Mouse (Mus musculus) lung, postnatal 14 days (tissue): ENCODE measurements at regions not wholly inside any gene's neighbourhood (a gene's known extent, or its start where the extent isn't known, plus 50 kb on each side); places are given as distances from the start of the nearest gene placed in this dataset.
A peak's percentile ranks its signal among the peaks of the same experiment; 100 is the strongest.

Experiments used
- DNase-seq: peaks from one replicate; pipeline ENCODE4 v3.0.0; 2021

GRCm38 (mm10) chr7:34587239-34587638, 69.3 kb downstream of the Kctd15 start:
- DNase-seq, result no peak

- no peak for DNase-seq
These were observed 71.1 kb downstream of the Kctd15 start for GRCm38 (mm10) chr7:34585312-34585865.

- no peak for DNase-seq
These were observed 71.7 kb downstream of the Kctd15 start for GRCm38 (mm10) chr7:34584870-34585269.

- no peak for DNase-seq
These were observed 75.7 kb downstream of the Kctd15 start for GRCm38 (mm10) chr7:34580866-34581265.

GRCm38 (mm10) chr7:34571295-34571694, 85.2 kb downstream of the Kctd15 start:
- peak; percentile 69 for DNase-seq

GRCm38 (mm10) chr7:34570114-34571065, 86.1 kb downstream of the Kctd15 start:
- peak; percentile 71 for DNase-seq

- DNase-seq, result no peak
These were observed 86.8 kb downstream of the Kctd15 start for GRCm38 (mm10) chr7:34569747-34570113.

GRCm38 (mm10) chr7:34567575-34567974, 89.0 kb downstream of the Kctd15 start:
- DNase-seq, result no peak

GRCm38 (mm10) chr7:34562160-34562559, 94.4 kb downstream of the Kctd15 start:
- DNase-seq, result no peak

GRCm38 (mm10) chr7:34558615-34559343, 97.8 kb downstream of the Kctd15 start:
- DNase-seq, result no peak

- DNase-seq, result peak; percentile 11
These were observed 101.3 kb downstream of the Kctd15 start for GRCm38 (mm10) chr7:34555196-34555595.

- DNase-seq, result no peak
These were observed 109.8 kb downstream of the Kctd15 start for GRCm38 (mm10) chr7:34546609-34547316.

GRCm38 (mm10) chr7:34545906-34546305, 110.6 kb downstream of the Kctd15 start:
- DNase-seq, result no peak

GRCm38 (mm10) chr7:34541906-34542305, 114.6 kb downstream of the Kctd15 start:
- DNase-seq, result no peak

GRCm38 (mm10) chr7:34541000-34541399, 115.5 kb downstream of the Kctd15 start:
- no peak for DNase-seq

- no peak for DNase-seq
These were observed 116.7 kb downstream of the Kctd15 start for GRCm38 (mm10) chr7:34539856-34540255.

GRCm38 (mm10) chr7:34538310-34539055, 118.0 kb downstream of the Kctd15 start:
- no peak for DNase-seq

GRCm38 (mm10) chr7:34537122-34537521, 119.4 kb downstream of the Kctd15 start:
- no peak for DNase-seq

GRCm38 (mm10) chr7:34534241-34534640, 122.3 kb downstream of the Kctd15 start:
- DNase-seq, result no peak

- DNase-seq, result no peak
These were observed 124.9 kb downstream of the Kctd15 start for GRCm38 (mm10) chr7:34531639-34532038.

- DNase-seq, result peak; percentile 23
These were observed 114.7 kb upstream of the Lsm14a start for GRCm38 (mm10) chr7:34507858-34508257.

- DNase-seq, result peak; percentile 32
These were observed 113.7 kb upstream of the Lsm14a start for GRCm38 (mm10) chr7:34506816-34507215.
